Comparison of ENCODE assay signal across 7 mouse cellular contexts in genomic region chr9:25655767-25656513, GRCm38 (mm10).
DNase-seq lines count a peak whose midpoint lies in the region; ATAC-seq and TF ChIP-seq lines count a peak whose summit lies in the region.

No protein-coding gene starts in this region.

- no peaks in the 10 kb centered on the region for H3K9me3 ChIP-seq in forebrain, embryonic 11.5 days (ENCODE audit: control insufficient read depth, low read length)

- peak; percentile 76 for ATAC-seq in forebrain, embryonic 11.5 days (replicated peaks; ENCODE audit: low FRiP score)

- no peak overlapping the region for H3K4me2 ChIP-seq in forebrain, embryonic 11.5 days (ENCODE audit: low read depth, low read length, severe bottlenecking)

- H3K4me1 ChIP-seq in forebrain, embryonic 11.5 days (replicated peaks; ENCODE audit: control insufficient read depth, insufficient read depth, low read length), result no peaks in the 10 kb centered on the region
- H3K4me1 ChIP-seq in lung, adult 2 months (ENCODE audit: control insufficient read depth, insufficient read depth, low read length), result no peaks in the 10 kb centered on the region

- no peak overlapping the region for H3K4me3 ChIP-seq in forebrain, embryonic 11.5 days (ENCODE audit: low read depth, low read length)
- H3K4me3 ChIP-seq in lung, adult 2 months (replicated peaks; ENCODE audit: extremely low read depth, low read depth, low read length), result no peak overlapping the region

- peak; percentile 34 for DNase-seq in ovary, postnatal 14 days (ENCODE audit: low spot score)
- no peak for DNase-seq in ovary, postnatal 10 days (ENCODE audit: low spot score)
- DNase-seq in brain, adult 2 months (ENCODE audit: low read depth, low spot score), result peak; percentile 87
- peak; percentile 53 for DNase-seq in forebrain, embryonic 11.5 days (ENCODE audit: low spot score)
- peak; percentile 66 for DNase-seq in kidney, postnatal 10 days
- DNase-seq in lung, adult 2 months, result peak; percentile 11
- peak; percentile 69 for DNase-seq in retina, postnatal 1 day

- H3K27ac ChIP-seq in forebrain, embryonic 11.5 days (ENCODE audit: low read depth, low read length), result no peak overlapping the region

- H3K36me3 ChIP-seq in forebrain, embryonic 11.5 days (ENCODE audit: control insufficient read depth, insufficient read depth, low read length), result no peaks in the 10 kb centered on the region

- no peak for TF ChIP-seq POLR2A in lung, adult 2 months (IDR thresholded peaks at IDR 0.05; ENCODE audit: borderline replicate concordance, extremely low read depth, low read depth, low read length)

- 0 out of 2 replicates have a peak, but pooled peaks have one; percentile 15 for TF ChIP-seq CTCF in lung, adult 2 months (IDR thresholded peaks at IDR 0.05; ENCODE audit: insufficient read depth, low read length)

- no peaks in the 10 kb centered on the region for H3K27me3 ChIP-seq in forebrain, embryonic 11.5 days (ENCODE audit: control insufficient read depth, insufficient read depth, low read length)

- no peak overlapping the region for H3K9ac ChIP-seq in forebrain, embryonic 11.5 days (ENCODE audit: low read length)

- WGBS in forebrain, embryonic 11.5 days, result 8% methylated on average over 3 of the region's 3 CpGs
- WGBS in lung, adult 2 months, result 2% methylated on average over 3 of the region's 3 CpGs
